Mouse (Mus musculus) layer of hippocampus, adult 2 months (tissue): ENCODE measurements around the gene Coa6. TPM values are rescaled to one million over a fixed set of nuclear protein-coding genes. Genes with fewer than 3 reads are reported as not detected.
A peak's percentile ranks its signal among the peaks of the same experiment; 100 is the strongest.
"Not testable (repeated sequence)": the region's sequence is repeated elsewhere in the genome, so short reads cannot be mapped to it uniquely, and the experiment has no call there.

Experiments
- DNase-seq, 2 experiments: peaks; one replicate each; pipeline ENCODE4 v3.0.0; 2022; ENCODE audit warnings: low spot score in 2 of 2
- H3K27ac ChIP-seq: fragments of 200-600 bp; 2 replicates; pipeline ENCODE4 v1.8.1; 2022
- H3K4me3 ChIP-seq: fragments of 200-600 bp; 2 replicates; pipeline ENCODE4 v1.8.1; 2022; ENCODE audit warnings: mild to moderate bottlenecking
- CTCF ChIP-seq: fragments of 200-600 bp; conservative IDR thresholded peaks from 2 replicates; pipeline ENCODE4 v1.8.1; 2022; ENCODE audit warnings: antibody characterized with exemption, mild to moderate bottlenecking, moderate library complexity
- long read RNA-seq, 2 experiments: library from polyadenylated mRNA; stranded (forward); transcript quantifications; one replicate each; pipeline ENCODE4 v2.0.0; 2021; ENCODE audit warnings: borderline mapping rate in 2 of 2
- total RNA-seq, 2 experiments: library from RNA; stranded (reverse); gene quantifications; 2 replicates each; pipeline ENCODE4 v1.2.3; 2021

Coa6 gene
- total RNA-seq, result 10 to 100 TPM; 20.6 to 25.6 TPM
- long read RNA-seq, experiment 1, transcript Coa6-201 (2 exons, 747 nt), result major isoform, 16 of 17 reads
- long read RNA-seq, experiment 1, partial matches to known transcripts, result 0 of 17 reads
- long read RNA-seq, experiment 1, other reads (novel, unspliced or antisense), result 1 of 17 reads
- long read RNA-seq, experiment 2, transcript Coa6-201 (2 exons, 747 nt), result major isoform, 29 of 29 reads
- long read RNA-seq, experiment 2, partial matches to known transcripts, result 0 of 29 reads
- long read RNA-seq, experiment 2, other reads (novel, unspliced or antisense), result 0 of 29 reads

DNA sequence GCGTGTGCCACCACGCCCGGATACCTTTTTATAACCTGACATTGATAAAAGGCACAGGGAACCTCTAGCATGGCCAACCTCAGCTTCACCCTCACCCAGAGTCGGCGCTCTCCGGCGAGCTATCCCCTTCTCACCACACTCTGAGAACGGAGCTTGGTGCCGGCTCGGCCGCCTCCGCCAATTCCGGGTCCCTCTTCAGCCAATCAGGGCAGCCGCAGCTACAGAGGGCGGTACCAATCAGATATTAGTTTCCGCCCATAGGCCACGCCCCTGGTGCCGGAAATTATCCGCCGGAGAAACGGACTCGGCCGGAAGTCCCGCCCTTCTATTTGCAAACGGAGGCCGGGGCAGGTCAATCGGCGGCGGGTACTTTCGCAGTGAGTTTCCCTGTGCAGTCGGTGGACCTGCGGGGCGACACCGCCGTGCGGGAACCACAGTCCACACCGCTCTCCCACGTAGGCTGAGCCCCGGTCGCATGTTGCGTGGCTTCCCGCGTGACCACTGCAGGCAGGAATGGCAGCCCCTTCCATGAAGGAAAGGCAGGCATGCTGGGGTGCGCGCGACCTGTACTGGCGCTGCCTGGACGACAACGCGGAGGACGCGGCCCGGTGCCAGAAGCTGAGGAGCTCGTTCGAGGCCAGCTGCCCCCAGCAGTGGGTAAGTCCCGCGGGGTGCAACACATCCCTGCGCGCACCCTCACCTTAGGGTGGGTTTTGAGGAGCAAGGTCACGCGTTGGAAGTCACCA is at the start of gene Coa6:
Coa6 (plus strand) TSS at position 342 of the 746 bp plus-strand sequence.
- DNase-seq, result peak; percentile 98
- TF ChIP-seq CTCF, result no peak
- Histone ChIP-seq H3K4me3 (peak within 1 kb of the TSS; percentile 97), H3K27ac (peak within 1 kb of the TSS; percentile 95)

DNA sequence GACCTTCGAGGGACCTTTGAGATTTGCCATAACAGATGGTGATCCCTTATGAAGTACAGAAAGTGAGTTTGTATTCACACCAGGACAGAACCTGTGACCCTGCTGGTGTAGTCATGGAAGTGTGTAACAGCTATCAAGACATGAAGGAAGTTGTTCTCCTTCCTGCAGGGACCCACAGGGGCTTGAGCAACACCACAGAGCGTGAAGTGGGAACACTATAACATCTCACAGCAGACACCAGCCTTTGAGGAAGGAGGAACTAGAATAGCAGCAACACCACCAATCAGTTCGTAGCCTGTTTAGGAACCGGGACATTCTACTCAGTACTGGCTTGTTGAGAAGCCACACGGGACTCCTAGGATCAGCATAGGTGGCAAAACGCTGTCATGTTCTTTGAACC is 42.7 kb upstream of the Coa6 start:
- Histone ChIP-seq H3K27ac (no peak overlapping the region), H3K4me3 (no peak overlapping the region)
- no peak for TF ChIP-seq CTCF
- DNase-seq, result no peak

DNA sequence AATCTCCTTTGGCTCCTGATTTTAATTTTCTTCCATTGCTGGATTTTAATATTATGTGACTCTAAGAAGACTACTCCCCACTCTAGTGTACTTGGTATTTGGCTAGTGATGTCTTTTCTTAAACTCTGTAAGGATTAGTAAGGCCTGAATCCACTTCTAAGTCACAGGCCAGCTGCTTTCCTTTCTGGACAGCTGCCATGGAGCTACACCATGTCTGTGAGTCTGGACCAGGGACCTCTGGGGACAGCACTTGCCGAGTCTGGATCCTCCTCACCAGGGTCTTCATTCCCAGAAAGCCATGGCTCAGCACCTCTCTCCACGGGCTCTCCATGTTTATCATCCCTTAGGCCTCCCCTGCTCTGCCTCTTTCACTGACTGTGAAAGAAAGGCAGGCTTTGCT is 42.2 kb upstream of the Coa6 start:
- TF ChIP-seq CTCF, result no peak
- H3K4me3 ChIP-seq, result no peak overlapping the region
- DNase-seq, result no peak
- H3K27ac ChIP-seq, result no peak overlapping the region

DNA sequence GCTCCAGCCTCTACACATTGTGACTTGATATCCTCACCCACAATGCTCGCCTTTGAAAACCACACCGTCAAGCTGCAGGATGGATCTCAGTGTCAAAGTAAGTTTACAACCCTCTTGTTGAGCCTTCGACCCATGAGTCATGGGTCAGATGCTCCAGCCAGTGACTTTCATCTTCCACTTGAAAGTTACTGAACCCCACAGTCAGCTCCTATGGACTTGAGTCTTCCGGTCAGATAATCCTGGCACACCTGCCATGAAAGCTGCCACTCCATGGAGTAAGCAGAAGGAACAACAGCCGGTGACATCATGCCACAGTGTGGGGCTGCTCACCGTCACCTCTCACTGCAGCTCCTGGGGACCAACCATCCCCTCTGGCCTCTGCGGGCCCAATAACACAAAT is 41.0 kb upstream of the Coa6 start:
- Histone ChIP-seq H3K27ac (no peak overlapping the region), H3K4me3 (no peak overlapping the region)
- DNase-seq, result no peak
- TF ChIP-seq CTCF, result no peak

DNA sequence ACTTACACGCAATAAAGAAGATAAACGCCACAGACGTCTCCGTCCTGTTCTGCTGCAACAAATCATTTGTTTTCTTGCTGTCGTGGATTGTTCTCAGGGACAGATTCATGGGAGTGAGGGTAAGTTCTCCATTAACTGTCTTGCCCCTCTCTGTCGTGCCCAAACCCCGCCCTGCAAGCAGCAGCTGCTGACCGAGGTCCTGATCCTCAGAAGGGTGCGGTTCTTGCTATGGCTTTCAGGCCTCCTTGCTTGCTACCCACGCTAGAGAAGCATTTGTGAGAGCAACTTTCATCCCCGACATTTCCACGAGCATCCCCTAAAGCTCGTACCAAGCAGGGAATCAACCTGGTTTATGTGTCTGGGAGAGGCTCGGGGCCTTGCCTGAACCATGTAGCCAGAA is 40.1 kb upstream of the Coa6 start:
- DNase-seq, result no peak
- no peak for TF ChIP-seq CTCF
- no peak overlapping the region for H3K4me3 ChIP-seq
- no peak overlapping the region for H3K27ac ChIP-seq

DNA sequence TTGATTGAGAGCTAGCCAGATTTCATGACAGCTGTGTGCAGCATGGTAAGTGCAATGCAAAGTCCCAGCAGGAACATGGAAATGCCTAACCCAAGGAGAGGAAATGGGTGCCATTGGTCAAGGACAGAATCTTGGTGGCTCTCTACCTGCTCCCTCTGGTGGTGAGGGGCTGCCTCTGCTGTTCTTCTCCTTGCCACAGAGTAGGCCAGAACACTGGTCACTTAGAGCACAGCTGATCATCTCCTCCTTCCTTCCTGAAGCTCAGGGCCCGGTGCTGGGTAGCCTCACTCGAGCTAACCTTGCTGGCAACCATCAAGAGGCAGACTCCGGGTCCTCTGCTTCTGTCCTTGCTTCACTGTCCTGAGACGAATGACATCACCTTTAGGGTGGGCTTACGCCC is 39.6 kb upstream of the Coa6 start:
- H3K4me3 ChIP-seq, result no peak overlapping the region
- H3K27ac ChIP-seq, result peak overlapping the region; percentile 24; the same call in 1 of the 2 replicates
- DNase-seq, result peak in 1 of 2 experiments; percentile 50
- TF ChIP-seq CTCF, result peak; percentile 85

DNA sequence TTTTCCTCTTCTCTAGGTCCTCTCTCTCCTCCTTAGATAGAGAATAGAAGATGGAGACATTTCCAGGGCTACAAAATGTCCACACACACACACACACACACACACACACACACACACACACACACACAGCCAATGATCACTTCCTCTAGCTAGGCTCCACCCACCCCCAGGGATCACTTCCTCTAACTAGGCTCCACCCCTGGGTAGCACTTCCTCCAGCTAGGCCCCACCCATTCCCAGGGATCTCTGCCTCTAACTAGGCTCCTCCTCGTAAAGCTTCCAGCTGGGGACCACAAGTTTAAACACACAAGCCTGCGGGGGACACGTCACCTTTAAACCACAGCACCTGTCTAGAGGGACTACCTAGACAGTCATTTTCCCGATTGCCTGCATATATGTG is 34.7 kb upstream of the Coa6 start:
- TF ChIP-seq CTCF, result no peak

DNA sequence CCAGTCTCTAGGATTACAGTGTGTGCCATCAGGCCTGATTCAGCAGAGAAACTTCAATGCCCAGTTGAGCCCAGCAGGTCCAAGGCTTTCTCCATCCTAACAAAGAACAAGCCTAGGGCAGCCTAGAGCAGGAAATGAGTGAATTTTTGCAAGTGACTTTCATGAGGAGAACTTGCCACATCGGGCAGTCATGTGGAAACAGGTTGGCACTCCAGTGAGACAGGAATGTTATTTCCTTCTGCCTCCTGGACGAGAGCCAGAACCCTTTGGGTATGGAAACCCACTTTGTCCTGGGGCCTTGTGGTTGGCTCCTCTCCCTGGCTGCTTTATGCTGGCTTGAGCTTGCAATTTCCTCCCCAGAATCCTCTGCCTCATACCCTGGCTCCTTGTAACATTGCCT is 30.8 kb upstream of the Coa6 start:
- Histone ChIP-seq H3K27ac (no peak overlapping the region), H3K4me3 (no peak overlapping the region)
- no peak for DNase-seq
- TF ChIP-seq CTCF, result no peak

More for the DNA sequence above, 34.7 kb upstream of the Coa6 start:
- Histone ChIP-seq H3K27ac (no peak overlapping the region), H3K4me3 (no peak overlapping the region)
- no peak for DNase-seq

DNA sequence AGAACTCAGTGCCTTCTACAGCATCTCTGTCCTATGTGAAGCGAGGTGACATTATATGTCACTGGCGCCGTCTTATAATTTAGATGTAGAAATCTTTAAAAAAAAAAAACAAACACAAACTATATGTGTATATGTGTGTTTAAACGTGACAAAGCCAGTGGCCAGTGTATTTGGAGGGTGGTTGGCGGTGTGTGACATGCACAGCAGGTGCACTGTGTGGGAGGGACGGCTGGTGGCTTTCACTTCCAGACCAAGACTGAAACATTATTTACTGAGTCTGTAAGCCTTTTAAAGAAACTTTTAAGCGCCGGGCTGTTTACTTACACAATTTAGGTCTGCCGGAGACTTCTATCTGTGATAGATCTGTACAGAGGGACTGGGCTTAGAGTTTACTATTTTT is 26.9 kb upstream of the Coa6 start:
- no peak for DNase-seq
- no peak for TF ChIP-seq CTCF
- Histone ChIP-seq H3K4me3 (no peak overlapping the region), H3K27ac (no peak overlapping the region)

DNA sequence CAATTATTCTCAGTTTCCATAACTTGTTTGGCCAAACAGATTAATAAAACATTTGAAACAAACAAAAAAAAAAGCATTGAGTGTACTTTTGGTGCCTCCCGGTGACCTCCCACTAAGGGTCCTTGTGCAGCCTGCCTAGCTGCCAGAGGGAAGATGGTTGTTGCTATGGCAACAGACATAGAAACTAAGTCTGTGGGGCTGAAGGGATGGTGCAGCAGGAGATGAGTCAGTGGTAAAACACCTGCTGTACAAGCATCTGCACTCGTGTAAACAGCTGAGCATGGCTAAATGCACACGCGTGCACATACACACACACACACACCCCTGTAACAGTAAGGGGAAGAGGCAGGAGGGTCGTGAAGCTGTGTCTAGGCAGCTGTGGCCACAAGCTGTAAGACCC is 26.4 kb upstream of the Coa6 start:
- Histone ChIP-seq H3K27ac (no peak overlapping the region), H3K4me3 (no peak overlapping the region)
- no peak for DNase-seq
- no peak for TF ChIP-seq CTCF

DNA sequence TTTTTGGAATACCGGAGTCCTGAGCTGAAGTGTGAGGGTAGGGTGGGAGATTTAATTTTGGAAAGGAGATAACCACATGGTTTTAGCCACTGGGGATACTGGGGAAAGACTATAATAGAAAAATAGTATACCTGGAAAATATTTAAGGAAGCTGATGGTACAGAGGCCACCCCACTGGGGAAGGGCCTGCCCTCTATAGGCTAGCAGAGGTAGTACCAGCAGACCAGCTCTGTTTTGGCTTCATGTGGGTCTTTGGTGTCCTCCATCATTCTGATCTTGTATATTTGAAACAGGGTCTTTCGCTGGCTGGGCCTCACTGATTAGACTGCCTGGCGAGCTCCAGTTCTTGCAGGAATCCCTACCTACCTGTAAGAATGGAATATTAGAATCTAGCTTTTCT is 24.0 kb upstream of the Coa6 start:
- peak; percentile 74 for TF ChIP-seq CTCF
- DNase-seq, result no peak
- H3K4me3 ChIP-seq, result no peak overlapping the region
- no peak overlapping the region for H3K27ac ChIP-seq

DNA sequence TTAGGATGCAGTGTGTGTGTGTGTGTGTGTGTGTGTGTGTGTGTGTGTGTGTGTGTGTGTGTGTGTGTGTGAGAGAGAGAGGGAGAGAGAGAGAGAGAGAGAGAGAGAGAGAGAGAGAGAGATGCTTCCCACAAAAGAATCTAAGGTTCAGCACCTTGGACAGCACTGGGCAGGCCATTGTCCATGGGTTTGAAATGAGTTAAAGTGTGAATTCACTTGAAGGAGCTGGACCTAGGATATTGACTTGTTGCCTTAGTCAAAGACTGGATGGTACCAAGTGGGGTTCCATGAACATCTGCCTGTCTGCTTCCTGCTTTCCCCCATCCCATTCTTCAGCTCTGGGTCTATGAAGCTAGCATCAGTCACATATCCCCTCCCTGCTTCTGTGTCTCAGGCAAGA is 17.8 kb upstream of the Coa6 start:
- peak overlapping the region; percentile 72 for H3K27ac ChIP-seq
- not testable (repeated sequence) for H3K4me3 ChIP-seq

DNA sequence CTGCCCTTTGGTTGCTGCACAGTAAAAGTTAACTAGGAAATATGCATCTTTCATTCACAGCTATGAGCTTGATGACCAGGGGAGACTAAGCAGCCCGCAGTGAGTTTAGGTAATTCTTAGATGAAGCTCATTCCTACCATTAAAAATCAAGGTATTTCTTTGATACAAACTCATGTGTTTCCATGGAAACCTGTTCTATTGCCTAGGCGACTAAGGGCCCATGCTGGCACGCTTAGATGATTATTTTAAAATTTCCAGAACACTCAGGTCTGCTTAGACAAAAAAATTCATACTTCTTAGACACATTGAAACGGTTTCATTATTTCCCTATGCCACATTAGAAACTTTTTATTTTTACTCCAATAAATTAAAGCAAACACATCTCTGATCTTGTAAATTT is 17.3 kb upstream of the Coa6 start:
- peak overlapping the region; percentile 72 for H3K27ac ChIP-seq

More for the DNA sequence above, 17.8 kb upstream of the Coa6 start:
- DNase-seq, result not testable (repeated sequence)

DNA sequence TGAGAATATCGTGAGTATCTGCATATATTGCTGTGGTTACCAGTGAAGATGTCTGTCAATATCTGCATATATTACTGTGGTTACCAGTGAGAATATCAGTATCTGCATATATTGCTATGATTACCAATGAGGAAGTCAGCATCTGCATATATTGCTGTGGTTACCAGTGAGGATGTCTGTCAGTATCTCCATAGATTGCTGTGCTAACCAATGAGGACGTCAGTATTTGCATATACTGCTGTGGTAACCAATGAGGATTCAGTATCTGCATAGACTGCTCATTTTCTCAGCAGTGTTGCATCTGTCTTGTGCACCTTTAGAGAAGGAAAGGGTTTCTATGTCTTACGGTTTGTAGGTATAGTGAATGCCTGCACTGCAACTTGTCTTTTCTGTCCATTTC is 1.5 kb upstream of the Coa6 start:
- TF ChIP-seq CTCF, result no peak

More for the DNA sequence above, 17.3 kb upstream of the Coa6 start:
- H3K4me3 ChIP-seq, result no peak overlapping the region
- DNase-seq, result no peak
- no peak for TF ChIP-seq CTCF

More for the DNA sequence above, 1.5 kb upstream of the Coa6 start:
- Histone ChIP-seq H3K4me3 (no peak overlapping the region), H3K27ac (no peak overlapping the region)
- no peak for DNase-seq
